Mouse (Mus musculus) spleen, adult 2 months (tissue): ENCODE data around the gene Pycard.

Experiments used
- CTCF ChIP-seq: fragments of 200-500 bp; IDR thresholded peaks from 2 replicates; pipeline ENCODE4 v1.5.1; 2011; ENCODE audit warnings: mild to moderate bottlenecking, inconsistent platforms; ENCODE audit not compliant: insufficient read depth, insufficient read length, insufficient replicate concordance; ENCODE audit errors: extremely low read depth
- POLR2A ChIP-seq: fragments of 200-500 bp; IDR thresholded peaks from 2 replicates; pipeline ENCODE4 v1.6.1; 2011; ENCODE audit warnings: low read depth, low read length, inconsistent platforms

GRCm38 (mm10) chr7:128003688-128004087, 10.0 kb upstream of the Pycard start, which contains the start of gene Trim72:
- no peak for TF ChIP-seq POLR2A
- no peak for TF ChIP-seq CTCF
